Mouse (Mus musculus) E14TG2a.4 (cell line): ENCODE measurements at regions not wholly inside any gene's neighbourhood (a gene's known extent, or its start where the extent isn't known, plus 50 kb on each side); places are given as distances from the start of the nearest gene placed in this dataset.

Experiments used
- H3K27me3 ChIP-seq: 2 replicates; pipeline ENCODE4 v1.6.1; 2014; ENCODE audit warnings: low read length, control low read depth; ENCODE audit not compliant: insufficient read depth
- H3K36me3 ChIP-seq: 2 replicates; pipeline ENCODE4 v1.6.1; 2014; ENCODE audit warnings: low read length, control low read depth; ENCODE audit not compliant: insufficient read depth
- H3K4me1 ChIP-seq: replicated peaks from 2 replicates; pipeline ENCODE4 v1.6.1; 2014; ENCODE audit warnings: low read depth, low read length, control low read depth
- H3K4me3 ChIP-seq: replicated peaks from 2 replicates; pipeline ENCODE4 v1.5.1; 2014; ENCODE audit warnings: mild to moderate bottlenecking, low read length
- H3K9me3 ChIP-seq: 2 replicates; pipeline ENCODE4 v1.6.1; 2014; ENCODE audit warnings: low read length, control low read depth
- CTCF ChIP-seq: conservative IDR thresholded peaks from 2 replicates; pipeline ENCODE4 v1.5.1; 2014; ENCODE audit warnings: low read length
- NANOG ChIP-seq: IDR thresholded peaks from 2 replicates; pipeline ENCODE4 v1.6.1; 2014; ENCODE audit warnings: borderline replicate concordance, low read length, mixed read lengths
- POU5F1 ChIP-seq: IDR thresholded peaks from 2 replicates; pipeline ENCODE4 v1.6.1; 2014; ENCODE audit warnings: low read length, borderline replicate concordance

- TF ChIP-seq CTCF (no peak), NANOG (no peak), POU5F1 (no peak)
- Histone ChIP-seq H3K4me3 (no peak overlapping the region), H3K36me3 (no peaks in the 10 kb centered on the region), H3K9me3 (no peaks in the 10 kb centered on the region), H3K4me1 (peaks cover 3% of the 10 kb centered on the region; the same call in 1 of the 2 replicates), H3K27me3 (peaks cover 22% of the 10 kb centered on the region)
These were observed 50.7 kb upstream of the Kl start for GRCm38 (mm10) chr5:150901661-150902060.
